8 mouse cellular contexts compared by ENCODE assay signal in genomic region chr6:49208935-49209334, GRCm38 (mm10). TPM values are rescaled to one million over a fixed set of nuclear protein-coding genes. Genes with fewer than 3 reads are reported as not detected.
DNase-seq lines count a peak whose midpoint lies in the region; ATAC-seq and TF ChIP-seq lines count a peak whose summit lies in the region.

No protein-coding gene starts in this region.

- no peaks in the 10 kb centered on the region for H3K4me1 ChIP-seq in MEL (ENCODE audit: control insufficient read depth in 1 of 2, insufficient read depth in 2 of 2, low read length in 2 of 2)
- peaks cover 52% of the 10 kb centered on the region for H3K4me1 ChIP-seq in embryonic facial prominence, embryonic 13.5 days
- peaks cover 47% of the 10 kb centered on the region for H3K4me1 ChIP-seq in liver, embryonic 16.5 days (ENCODE audit: control insufficient read depth, low read depth, low read length)

- H3K27ac ChIP-seq in MEL (ENCODE audit: control insufficient read depth, low read depth, low read length) = no peak overlapping the region
- peak overlapping the region; percentile 60 for H3K27ac ChIP-seq in embryonic facial prominence, embryonic 13.5 days
- H3K27ac ChIP-seq in liver, embryonic 16.5 days (ENCODE audit: low read length) = no peak overlapping the region; the same call in 1 of the 2 replicates

- TF ChIP-seq EP300 in MEL (IDR thresholded peaks at IDR 0.05; ENCODE audit: low read depth in 1 of 2, low read length in 2 of 2) = no peak

- no peak for TF ChIP-seq RAD21 in MEL (IDR thresholded peaks at IDR 0.05; ENCODE audit: low read depth, low read length)

- no peaks in the 10 kb centered on the region for H3K79me2 ChIP-seq in MEL (ENCODE audit: control insufficient read depth, insufficient read depth, low read length, poor library complexity)

- no peak for TF ChIP-seq POLR2A in MEL (IDR thresholded peaks at IDR 0.05; ENCODE audit: control insufficient read depth in 1 of 2, insufficient read depth in 1 of 2, low read depth in 1 of 2, low read length in 2 of 2, poor library complexity in 1 of 2)

- peak; percentile 37 for DNase-seq in kidney, postnatal 10 days
- DNase-seq in kidney, adult 11 months = no peak
- peak; percentile 30 for DNase-seq in MEL (ENCODE audit: low read depth, low spot score)
- no peak for DNase-seq in left cerebral cortex, adult 18-20 months (ENCODE audit: low spot score in 2 of 2)
- DNase-seq in spleen, adult 12 weeks (ENCODE audit: low spot score) = no peak
- DNase-seq in adrenal gland, postnatal 25 days = no peak

- H3K4me3 ChIP-seq in MEL (ENCODE audit: control insufficient read depth in 1 of 2, insufficient read depth in 1 of 2, low read depth in 2 of 2, low read length in 2 of 2) = no peak overlapping the region
- no peak overlapping the region for H3K4me3 ChIP-seq in embryonic facial prominence, embryonic 13.5 days
- 0 out of 2 replicates have a peak overlapping the region, but pooled peaks have one; percentile 2 for H3K4me3 ChIP-seq in liver, embryonic 16.5 days (ENCODE audit: low read depth, low read length)

- H3K27me3 ChIP-seq in MEL (ENCODE audit: control insufficient read depth in 1 of 2, insufficient read depth in 2 of 2, low read length in 2 of 2) = no peaks in the 10 kb centered on the region
- H3K27me3 ChIP-seq in embryonic facial prominence, embryonic 13.5 days = no peaks in the 10 kb centered on the region
- H3K27me3 ChIP-seq in liver, embryonic 16.5 days (ENCODE audit: control insufficient read depth, insufficient read depth, low read depth, low read length) = no peaks in the 10 kb centered on the region

- no peak for ATAC-seq in embryonic facial prominence, embryonic 13.5 days (ENCODE audit: insufficient number of reproducible peaks, insufficient read depth, low FRiP score, low TSS enrichment, low read depth)
- peak; percentile 67 for ATAC-seq in liver, embryonic 16.5 days (ENCODE audit: low read depth)

- no peaks in the 10 kb centered on the region for H3K36me3 ChIP-seq in MEL (ENCODE audit: control insufficient read depth in 1 of 2, insufficient read depth in 2 of 2, low read length in 2 of 2)
- H3K36me3 ChIP-seq in embryonic facial prominence, embryonic 13.5 days = peaks cover 34% of the 10 kb centered on the region
- no peaks in the 10 kb centered on the region for H3K36me3 ChIP-seq in liver, embryonic 16.5 days (ENCODE audit: control insufficient read depth, insufficient read depth)

- no peak for TF ChIP-seq CTCF in MEL (IDR thresholded peaks at IDR 0.05 in 2 of 3, conservative IDR thresholded peaks at IDR 0.05 in 1 of 3; ENCODE audit: control insufficient read depth in 1 of 3, insufficient read depth in 1 of 3, low read depth in 2 of 3, low read length in 3 of 3, poor library complexity in 1 of 3, severe bottlenecking in 1 of 3)

- peak overlapping the region; percentile 68; the same call in 1 of the 2 replicates for H3K4me2 ChIP-seq in embryonic facial prominence, embryonic 13.5 days
- peak overlapping the region; percentile 27 for H3K4me2 ChIP-seq in liver, embryonic 16.5 days (ENCODE audit: low read depth, low read length)

- H3K9me3 ChIP-seq in MEL (replicated peaks; ENCODE audit: insufficient read depth, low read length) = no peaks in the 10 kb centered on the region
- no peaks in the 10 kb centered on the region for H3K9me3 ChIP-seq in embryonic facial prominence, embryonic 13.5 days
- no peaks in the 10 kb centered on the region for H3K9me3 ChIP-seq in liver, embryonic 16.5 days (replicated peaks; ENCODE audit: control insufficient read depth, low read length)

- WGBS in embryonic facial prominence, embryonic 13.5 days = 82% methylated on average over 5 of the region's 5 CpGs
- WGBS in liver, embryonic 16.5 days (ENCODE audit: insufficient replicate concordance) = 48% methylated on average over 5 of the region's 5 CpGs

- no peak overlapping the region for H3K9ac ChIP-seq in MEL (ENCODE audit: control insufficient read depth, low read depth, low read length, poor library complexity, severe bottlenecking)
- no peak overlapping the region for H3K9ac ChIP-seq in embryonic facial prominence, embryonic 13.5 days
- H3K9ac ChIP-seq in liver, embryonic 16.5 days (ENCODE audit: low read depth, low read length) = no peak overlapping the region

TF ChIP-seq in MEL, 35 proteins besides CTCF, POLR2A, EP300 and RAD21:
- TF ChIP-seq TCF12 (IDR thresholded peaks at IDR 0.05; ENCODE audit: low read depth, low read length) = no peak
- TF ChIP-seq UBTF (IDR thresholded peaks at IDR 0.05; ENCODE audit: borderline replicate concordance, insufficient read depth, low read depth, low read length) = no peak
- TF ChIP-seq GABPA (IDR thresholded peaks at IDR 0.05; ENCODE audit: low read depth, low read length) = no peak
- TF ChIP-seq RCOR1 (IDR thresholded peaks at IDR 0.05; ENCODE audit: low read depth, low read length) = no peak
- no peak for TF ChIP-seq MYB (IDR thresholded peaks at IDR 0.05; ENCODE audit: low read depth, low read length)
- no peak for TF ChIP-seq ZC3H11A (IDR thresholded peaks at IDR 0.05; ENCODE audit: low read depth, low read length)
- TF ChIP-seq POLR2AphosphoS5 (IDR thresholded peaks at IDR 0.05; ENCODE audit: borderline replicate concordance, low read depth, low read length) = no peak
- no peak for TF ChIP-seq BHLHE40 (IDR thresholded peaks at IDR 0.05; ENCODE audit: borderline replicate concordance, low read depth, low read length)
- no peak for TF ChIP-seq SMC3 (IDR thresholded peaks at IDR 0.05; ENCODE audit: low read depth, low read length)
- TF ChIP-seq SIN3A (IDR thresholded peaks at IDR 0.05; ENCODE audit: low read length) = no peak
- no peak for TF ChIP-seq POLR2AphosphoS2 (IDR thresholded peaks at IDR 0.05; ENCODE audit: low read length)
- TF ChIP-seq KAT2A (conservative IDR thresholded peaks at IDR 0.05; ENCODE audit: low read depth, low read length) = no peak
- no peak for TF ChIP-seq GATA1 (IDR thresholded peaks at IDR 0.05; ENCODE audit: low read depth, low read length)
- no peak for TF ChIP-seq ZNF384 (IDR thresholded peaks at IDR 0.05; ENCODE audit: low read depth, low read length)
TF ChIP-seq in MEL: peak in this region for 0.

RNA-seq across cellular contexts. Expression of gene Igf2bp3, which starts 5.8 kb away (rescaled TPM):
- 0.12 and 0.13 TPM in 2 replicates for total RNA-seq in MEL (2012; rRNA removed)
- under 1 TPM in 1 of 2 experiments, not detected in 1; 0.29 TPM for polyA plus RNA-seq in MEL (2012; ENCODE audit: insufficient read depth in 1 of 2, insufficient read length in 2 of 2, low read depth in 1 of 2, low replicate concordance in 2 of 2, missing spikeins in 1 of 2)
- polyA plus RNA-seq in embryonic facial prominence, embryonic 13.5 days (2015; fragmentation: Nextera tagmentation; extraction: Ambion mirVana) = 69.9 and 75.5 TPM in 2 replicates
- polyA plus RNA-seq in liver, embryonic 16.5 days (2015; fragmentation: Nextera tagmentation; extraction: Ambion mirVana) = 16.4 and 17.9 TPM in 2 replicates
- total RNA-seq in left cerebral cortex, adult 18-20 months (2021) = not detected
- total RNA-seq in adrenal gland, postnatal 25 days (2021) = 1.0 and 1.2 TPM in 2 replicates

RNA-seq across cellular contexts. Expression of gene Tra2a, which starts 54.9 kb away (rescaled TPM):
- 108 and 114 TPM in 2 replicates for total RNA-seq in MEL (2012; rRNA removed)
- 10 to 100 TPM in 1 of 2 experiments, not detected in 1; 85.2 TPM for polyA plus RNA-seq in MEL (2012; ENCODE audit: insufficient read depth in 1 of 2, insufficient read length in 2 of 2, low read depth in 1 of 2, low replicate concordance in 2 of 2, missing spikeins in 1 of 2)
- 136 and 143 TPM in 2 replicates for polyA plus RNA-seq in embryonic facial prominence, embryonic 13.5 days (2015; fragmentation: Nextera tagmentation; extraction: Ambion mirVana)
- polyA plus RNA-seq in liver, embryonic 16.5 days (2015; fragmentation: Nextera tagmentation; extraction: Ambion mirVana) = 38.0 and 42.4 TPM in 2 replicates
- 10 to 100 TPM; 80.5 to 84.7 TPM for total RNA-seq in left cerebral cortex, adult 18-20 months (2021)
- total RNA-seq in adrenal gland, postnatal 25 days (2021) = 69.3 and 95.8 TPM in 2 replicates

Comparison
In these comparisons a context has a peak if more than half of its experiments do, and no peak if none do; other contexts are left out.
1. DNase-seq: peak in kidney, postnatal 10 days (single experiment) and MEL (single experiment); none in kidney, adult 11 months (single experiment), left cerebral cortex, adult 18-20 months (0 of 2), spleen, adult 12 weeks (single experiment) and adrenal gland, postnatal 25 days (single experiment).